Mouse (Mus musculus): ENCODE measurements around the gene Cluap1.

DNA sequence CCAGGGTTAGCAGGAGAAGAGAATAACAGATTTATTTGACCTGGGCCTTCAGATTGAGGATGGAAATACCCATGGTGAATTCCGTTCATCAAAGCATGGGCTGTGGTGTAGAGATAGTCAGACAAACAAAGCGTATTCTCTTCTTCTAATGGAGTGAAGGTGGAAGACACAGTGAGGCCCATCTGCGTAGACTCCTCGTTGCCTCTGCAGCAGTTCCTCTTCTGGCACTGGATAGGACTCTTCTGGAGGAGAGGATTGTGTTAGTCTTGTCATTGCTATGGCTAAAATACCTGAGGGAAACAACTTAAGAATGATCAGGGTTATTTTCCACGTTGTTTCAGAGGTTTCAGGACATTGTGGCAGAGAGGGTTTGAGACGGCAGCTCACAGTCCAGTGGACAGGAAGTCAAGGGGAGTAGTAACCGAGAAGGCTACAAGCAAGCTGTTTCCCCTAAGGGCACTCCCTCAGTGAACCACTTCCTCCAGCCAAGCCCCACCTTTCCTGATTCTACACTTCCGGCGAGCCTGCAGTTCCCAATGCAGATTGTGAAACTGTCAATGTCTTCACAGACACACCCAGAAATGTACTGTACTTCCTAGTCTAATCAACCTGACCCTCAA lies 13.3 kb upstream of the Cluap1 start:
- no peak for TF ChIP-seq CTCF (IDR thresholded peaks at IDR 0.05; ENCODE audit: low read depth)
- TF ChIP-seq EP300 (IDR thresholded peaks at IDR 0.05; ENCODE audit: low read depth) = no peak

Measured in liver, embryonic 14.5 days (tissue).